Mouse (Mus musculus): ENCODE data around the gene Nxpe3. TPM values are rescaled to one million over a fixed set of nuclear protein-coding genes. Genes with fewer than 3 reads are reported as not detected.

Nxpe3 gene
- polyA plus RNA-seq, 1 experiment = 1.1 TPM

DNA sequence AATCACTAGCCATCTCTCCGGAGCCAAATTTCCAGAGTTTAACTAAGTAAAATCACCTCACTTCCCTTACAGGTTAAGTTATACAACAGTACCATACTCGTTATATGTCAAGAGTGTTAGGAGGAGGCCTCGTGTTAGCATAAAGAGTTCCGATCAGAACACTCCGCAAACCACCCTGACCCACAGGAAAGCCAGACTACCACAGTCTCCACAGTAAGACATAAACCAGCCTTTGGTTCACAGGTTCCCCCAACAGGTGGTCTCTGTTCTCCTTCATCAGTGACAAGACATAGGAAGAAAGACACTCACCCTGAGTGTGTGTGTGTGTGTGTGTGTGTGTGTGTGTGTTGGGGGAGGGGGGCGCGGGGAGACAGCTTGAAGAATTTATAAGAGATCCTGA, 3.7 kb downstream of the Nxpe3 start:
- Histone ChIP-seq H3K4me1 (ENCODE audit: control insufficient read depth, insufficient read depth, low read length) (peaks cover 7% of the 10 kb centered on the region), H3K4me3 (ENCODE audit: insufficient read depth, low read length) (no peak overlapping the region), H3K27ac (ENCODE audit: insufficient read depth, low read length) (no peak overlapping the region)
- TF ChIP-seq POLR2A (IDR thresholded peaks at IDR 0.05; ENCODE audit: low read depth, low read length) (no peak), CTCF (IDR thresholded peaks at IDR 0.05; ENCODE audit: borderline replicate concordance, insufficient read depth, low read length) (no peak)

DNA sequence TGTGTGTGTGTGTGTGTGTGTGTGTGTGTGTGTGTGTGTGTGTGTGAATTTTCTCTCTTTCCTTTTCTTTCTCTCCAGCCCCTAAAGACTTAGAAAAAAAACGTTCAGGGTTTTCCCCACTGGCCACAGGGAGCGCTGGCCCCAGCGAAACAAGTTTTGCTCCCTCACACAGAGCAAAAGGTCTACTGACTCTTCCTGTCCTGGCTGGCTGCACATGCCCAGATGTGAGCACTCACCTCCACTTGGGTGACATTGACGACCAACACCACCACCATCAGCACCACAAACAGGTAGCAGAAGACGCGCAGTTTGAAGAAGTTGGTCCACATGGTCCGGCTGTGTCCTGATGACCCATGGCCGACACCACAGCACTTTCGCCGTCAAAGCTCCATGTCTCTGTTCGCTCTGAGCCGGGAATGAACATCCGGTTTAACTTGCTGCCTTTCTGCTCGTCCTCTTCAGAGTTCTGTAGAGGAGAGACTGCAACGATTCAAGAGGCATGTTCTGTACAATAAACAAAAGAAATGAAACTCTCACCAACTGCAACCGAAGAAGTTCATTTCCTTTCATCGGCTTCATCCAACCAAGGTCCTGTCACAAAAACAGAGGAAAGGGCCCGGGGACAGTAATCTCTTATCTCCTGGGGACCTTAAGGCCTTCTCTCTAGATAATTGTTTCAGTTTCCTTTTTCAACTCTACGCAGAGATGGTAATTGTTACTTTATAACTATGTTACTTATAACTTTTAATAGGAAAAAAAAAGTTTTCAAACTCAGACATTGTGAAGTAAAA, 4.5 kb downstream of the Nxpe3 start:
- Histone ChIP-seq H3K4me3 (ENCODE audit: insufficient read depth, low read length) (no peak overlapping the region), H3K4me1 (ENCODE audit: control insufficient read depth, insufficient read depth, low read length) (peaks cover 4% of the 10 kb centered on the region; the same call in 1 of the 2 replicates), H3K27ac (ENCODE audit: insufficient read depth, low read length) (no peak overlapping the region)
- TF ChIP-seq POLR2A (IDR thresholded peaks at IDR 0.05; ENCODE audit: low read depth, low read length) (no peak), CTCF (IDR thresholded peaks at IDR 0.05; ENCODE audit: borderline replicate concordance, insufficient read depth, low read length) (no peak)

DNA sequence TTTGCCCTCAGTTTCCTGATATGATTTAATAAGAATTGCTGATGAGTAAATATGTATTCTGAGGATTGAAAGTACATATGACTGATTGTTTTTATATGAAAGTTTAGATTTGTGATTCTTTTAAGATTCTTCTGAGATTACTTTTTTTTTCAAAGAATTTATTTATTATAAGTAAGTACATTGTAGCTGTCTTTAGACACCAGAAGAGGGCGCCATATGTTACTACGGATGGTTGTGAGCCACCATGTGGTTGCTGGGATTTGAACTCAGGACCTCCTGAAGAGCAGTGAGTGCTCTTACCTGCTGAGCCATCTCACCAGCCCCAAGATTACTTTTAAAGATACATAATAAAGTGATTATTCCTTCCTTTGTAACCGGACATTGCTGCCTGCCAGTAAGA, 5.6 kb downstream of the Nxpe3 start:
- Histone ChIP-seq H3K4me1 (ENCODE audit: control insufficient read depth, insufficient read depth, low read length) (peaks cover 8% of the 10 kb centered on the region; the same call in 1 of the 2 replicates), H3K27ac (ENCODE audit: insufficient read depth, low read length) (no peak overlapping the region), H3K4me3 (ENCODE audit: insufficient read depth, low read length) (no peak overlapping the region)
- TF ChIP-seq POLR2A (IDR thresholded peaks at IDR 0.05; ENCODE audit: low read depth, low read length) = no peak
- TF ChIP-seq CTCF (IDR thresholded peaks at IDR 0.05; ENCODE audit: borderline replicate concordance, insufficient read depth, low read length) = no peak

DNA sequence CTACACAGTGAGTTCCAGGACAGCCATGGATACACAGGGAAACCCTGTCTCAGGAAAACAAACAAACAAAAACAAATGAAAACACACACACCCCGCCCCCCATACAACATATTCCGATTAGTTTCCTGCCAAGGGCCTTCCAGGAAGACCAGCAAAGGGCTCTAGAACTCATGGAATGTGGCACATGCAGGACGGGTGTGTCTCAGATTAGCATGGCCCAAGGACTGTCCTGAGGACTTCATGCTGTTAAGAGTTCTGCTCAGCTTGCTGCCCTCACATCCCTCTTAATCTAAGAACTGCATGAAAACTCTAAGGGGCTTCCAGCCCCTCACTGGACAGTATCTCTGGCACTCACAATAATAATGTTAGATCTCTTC, 6.5 kb downstream of the Nxpe3 start:
- TF ChIP-seq POLR2A (IDR thresholded peaks at IDR 0.05; ENCODE audit: low read depth, low read length) = no peak
- no peak for TF ChIP-seq CTCF (IDR thresholded peaks at IDR 0.05; ENCODE audit: borderline replicate concordance, insufficient read depth, low read length)
- Histone ChIP-seq H3K4me3 (ENCODE audit: insufficient read depth, low read length) (no peak overlapping the region), H3K4me1 (ENCODE audit: control insufficient read depth, insufficient read depth, low read length) (peaks cover 7% of the 10 kb centered on the region; the same call in 1 of the 2 replicates), H3K27ac (ENCODE audit: insufficient read depth, low read length) (no peak overlapping the region)

DNA sequence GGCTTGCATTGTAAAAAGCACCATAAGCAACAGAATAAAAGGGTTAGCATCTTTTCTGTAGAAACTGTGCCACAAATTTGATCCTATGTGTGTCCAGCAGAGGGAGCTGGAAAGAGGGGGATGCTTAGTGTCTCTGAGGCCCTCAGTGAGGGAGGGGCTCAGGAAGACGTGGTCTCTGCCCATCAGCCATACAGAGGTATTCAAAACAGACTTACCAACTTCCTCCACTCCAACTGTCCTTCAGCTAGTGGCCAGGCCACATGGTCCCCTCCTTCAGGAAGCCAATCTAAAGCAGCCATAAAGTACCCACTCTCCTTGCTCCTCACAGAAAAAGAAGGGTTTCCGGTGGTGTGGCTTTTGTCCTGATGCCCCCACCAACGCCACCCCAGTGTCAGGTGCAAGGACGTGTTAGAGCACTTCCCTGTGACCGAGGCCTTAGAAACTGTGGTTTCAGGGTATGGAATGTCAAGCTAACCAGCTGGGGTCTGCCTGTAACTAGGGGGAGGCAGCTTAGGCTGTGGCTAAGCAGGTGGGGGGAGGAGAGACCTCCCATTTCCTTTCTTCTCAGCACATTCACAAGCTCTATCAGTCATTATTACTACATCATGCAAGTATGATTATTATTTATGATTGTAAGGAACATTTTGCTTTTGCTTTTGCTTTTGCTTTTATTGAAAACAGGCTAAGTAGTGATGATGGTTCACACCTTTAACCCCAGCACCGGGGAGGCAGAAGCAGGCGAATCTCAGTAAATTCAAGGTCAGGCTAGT, 7.1 kb downstream of the Nxpe3 start:
- no peak overlapping the region for H3K27ac ChIP-seq (ENCODE audit: insufficient read depth, low read length)
- TF ChIP-seq POLR2A (IDR thresholded peaks at IDR 0.05; ENCODE audit: low read depth, low read length) = no peak
- TF ChIP-seq CTCF (IDR thresholded peaks at IDR 0.05; ENCODE audit: borderline replicate concordance, insufficient read depth, low read length) = no peak
- H3K4me3 ChIP-seq (ENCODE audit: insufficient read depth, low read length) = no peak overlapping the region
- H3K4me1 ChIP-seq (ENCODE audit: control insufficient read depth, insufficient read depth, low read length) = peaks cover 7% of the 10 kb centered on the region; the same call in 1 of the 2 replicates

DNA sequence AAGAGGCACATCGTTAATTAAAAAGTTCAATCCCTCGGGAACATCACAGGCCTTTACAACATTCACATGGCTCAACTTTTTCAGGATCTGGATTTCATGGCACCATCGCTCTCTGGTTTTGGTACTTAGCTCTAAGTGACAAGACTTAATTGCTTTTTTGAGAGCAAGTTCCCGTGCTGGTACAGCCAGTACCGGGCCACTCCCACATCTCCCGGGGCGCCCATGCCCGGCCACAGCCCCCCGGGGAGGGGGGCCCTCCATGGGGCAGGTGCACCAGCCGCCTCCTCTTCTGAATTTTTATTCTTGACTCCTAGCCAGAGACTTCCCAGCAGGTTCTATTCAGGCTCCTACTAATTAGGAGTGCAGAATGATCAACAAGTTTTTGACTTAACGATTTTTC, 10.8 kb downstream of the Nxpe3 start:
- TF ChIP-seq CTCF (IDR thresholded peaks at IDR 0.05; ENCODE audit: borderline replicate concordance, insufficient read depth, low read length) (no peak), POLR2A (IDR thresholded peaks at IDR 0.05; ENCODE audit: low read depth, low read length) (no peak)
- H3K27ac ChIP-seq (ENCODE audit: insufficient read depth, low read length) = no peak overlapping the region
- H3K4me1 ChIP-seq (ENCODE audit: control insufficient read depth, insufficient read depth, low read length) = peaks cover 7% of the 10 kb centered on the region; the same call in 1 of the 2 replicates
- H3K4me3 ChIP-seq (ENCODE audit: insufficient read depth, low read length) = no peak overlapping the region

DNA sequence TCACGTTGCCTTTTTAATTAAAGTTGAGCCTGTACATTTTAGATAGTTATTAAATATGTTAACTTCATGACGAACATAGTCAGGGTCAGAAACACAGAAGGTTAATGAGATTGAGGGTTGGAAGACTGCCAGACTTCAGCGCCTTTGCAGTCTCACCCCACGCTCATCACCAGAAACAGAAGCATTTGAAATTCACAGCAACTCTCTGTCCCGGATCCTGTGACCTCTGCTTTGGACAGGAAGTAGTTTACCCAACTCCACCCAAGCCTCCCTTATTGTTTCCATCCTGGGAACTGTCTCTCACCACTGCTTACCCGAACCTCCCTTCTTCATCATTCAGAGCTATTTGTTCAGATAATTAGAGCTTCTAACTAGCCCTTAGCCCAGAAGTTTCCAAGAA, 19.1 kb downstream of the Nxpe3 start:
- TF ChIP-seq CTCF (IDR thresholded peaks at IDR 0.05; ENCODE audit: borderline replicate concordance, insufficient read depth, low read length) (no peak), POLR2A (IDR thresholded peaks at IDR 0.05; ENCODE audit: low read depth, low read length) (no peak)
- Histone ChIP-seq H3K4me3 (ENCODE audit: insufficient read depth, low read length) (no peak overlapping the region), H3K27ac (ENCODE audit: insufficient read depth, low read length) (no peak overlapping the region), H3K4me1 (ENCODE audit: control insufficient read depth, insufficient read depth, low read length) (no peaks in the 10 kb centered on the region)

DNA sequence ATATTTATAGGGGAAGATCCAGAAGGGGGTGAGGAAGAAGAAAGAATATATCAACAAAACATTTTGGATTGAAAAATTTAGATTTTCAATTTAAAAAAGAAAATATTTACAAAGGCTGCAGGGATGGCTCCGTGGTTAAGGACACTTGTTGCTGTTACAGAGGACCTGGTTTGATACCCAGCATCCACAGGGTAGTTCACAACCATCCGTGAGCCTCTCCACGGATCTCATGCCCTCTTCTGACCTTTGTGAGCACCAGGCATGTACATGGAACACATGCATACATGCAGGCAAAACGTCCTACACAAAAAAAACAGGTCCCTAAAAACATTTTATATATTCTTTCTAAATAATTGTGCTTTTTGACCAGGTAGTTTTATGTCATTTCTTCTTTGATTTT, 31.3 kb downstream of the Nxpe3 start:
- Histone ChIP-seq H3K27ac (ENCODE audit: insufficient read depth, low read length) (no peak overlapping the region), H3K4me3 (ENCODE audit: insufficient read depth, low read length) (no peak overlapping the region), H3K4me1 (ENCODE audit: control insufficient read depth, insufficient read depth, low read length) (no peaks in the 10 kb centered on the region)
- TF ChIP-seq POLR2A (IDR thresholded peaks at IDR 0.05; ENCODE audit: low read depth, low read length) (no peak), CTCF (IDR thresholded peaks at IDR 0.05; ENCODE audit: borderline replicate concordance, insufficient read depth, low read length) (no peak)

DNA sequence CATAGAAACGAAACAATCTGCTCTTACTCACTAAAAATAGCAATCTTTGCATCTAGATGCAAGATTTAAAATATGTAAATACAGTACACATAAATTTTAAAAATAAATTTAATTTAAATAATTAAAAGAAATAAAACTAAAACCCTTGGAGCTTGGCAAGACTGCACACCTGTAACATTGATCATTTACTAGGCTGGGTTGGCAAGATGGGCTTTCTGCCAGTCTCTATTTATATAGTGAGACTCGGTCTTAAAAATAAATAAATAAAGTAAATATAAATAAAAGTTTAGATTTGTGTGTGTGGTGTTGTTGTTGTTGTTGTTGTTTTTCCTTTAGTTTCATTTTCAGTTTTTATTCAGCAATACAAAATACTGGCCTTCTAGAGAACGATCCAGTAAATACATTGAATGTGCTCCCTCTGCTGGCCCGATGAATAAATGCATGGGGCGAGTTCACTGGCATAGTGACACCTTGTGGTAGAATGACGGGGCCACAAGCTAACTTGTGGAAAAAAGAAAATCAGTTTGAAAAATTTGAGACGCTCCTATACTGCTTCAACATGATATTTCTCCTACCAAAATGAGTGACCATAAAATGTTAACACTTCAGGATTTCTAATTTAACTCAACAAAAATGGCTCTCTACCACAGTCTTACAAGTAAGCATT, 31.8 kb downstream of the Nxpe3 start:
- H3K27ac ChIP-seq (ENCODE audit: insufficient read depth, low read length) = no peak overlapping the region
- no peaks in the 10 kb centered on the region for H3K4me1 ChIP-seq (ENCODE audit: control insufficient read depth, insufficient read depth, low read length)
- TF ChIP-seq POLR2A (IDR thresholded peaks at IDR 0.05; ENCODE audit: low read depth, low read length) = no peak
- peak; percentile 79 for TF ChIP-seq CTCF (IDR thresholded peaks at IDR 0.05; ENCODE audit: borderline replicate concordance, insufficient read depth, low read length)
- H3K4me3 ChIP-seq (ENCODE audit: insufficient read depth, low read length) = no peak overlapping the region
